Mouse (Mus musculus) left cerebral cortex, postnatal 14 days (tissue): Measurements from ENCODE around the gene BC051142. TPM values are rescaled to one million over a fixed set of nuclear protein-coding genes. Genes with fewer than 3 reads are reported as not detected.
A peak's percentile ranks its signal among the peaks of the same experiment; 100 is the strongest.

Source experiments
- DNase-seq, 2 experiments: peaks; one replicate each; pipeline ENCODE4 v3.0.0; 2021 to 2022; ENCODE audit warnings: low spot score in 2 of 2, mixed read lengths in 1 of 2
- intact Hi-C: fragments of 180-260 bp; cut with DNase I; formaldehyde crosslinking; loops from one replicate; pipeline ENCODE4 v1.15.1; 2025
- long read RNA-seq, 2 experiments: library from polyadenylated mRNA; stranded (forward); transcript quantifications; one replicate each; pipeline ENCODE4 v2.0.0; 2021
- total RNA-seq, 2 experiments: library from RNA; stranded (reverse); gene quantifications; 2 replicates each; pipeline ENCODE4 v1.2.3; 2021

Gene BC051142
- 1 to 10 TPM; 4.9 to 5.6 TPM for total RNA-seq
- long read RNA-seq, experiment 1, result 0 reads
- long read RNA-seq, experiment 2, result 0 reads

DNA sequence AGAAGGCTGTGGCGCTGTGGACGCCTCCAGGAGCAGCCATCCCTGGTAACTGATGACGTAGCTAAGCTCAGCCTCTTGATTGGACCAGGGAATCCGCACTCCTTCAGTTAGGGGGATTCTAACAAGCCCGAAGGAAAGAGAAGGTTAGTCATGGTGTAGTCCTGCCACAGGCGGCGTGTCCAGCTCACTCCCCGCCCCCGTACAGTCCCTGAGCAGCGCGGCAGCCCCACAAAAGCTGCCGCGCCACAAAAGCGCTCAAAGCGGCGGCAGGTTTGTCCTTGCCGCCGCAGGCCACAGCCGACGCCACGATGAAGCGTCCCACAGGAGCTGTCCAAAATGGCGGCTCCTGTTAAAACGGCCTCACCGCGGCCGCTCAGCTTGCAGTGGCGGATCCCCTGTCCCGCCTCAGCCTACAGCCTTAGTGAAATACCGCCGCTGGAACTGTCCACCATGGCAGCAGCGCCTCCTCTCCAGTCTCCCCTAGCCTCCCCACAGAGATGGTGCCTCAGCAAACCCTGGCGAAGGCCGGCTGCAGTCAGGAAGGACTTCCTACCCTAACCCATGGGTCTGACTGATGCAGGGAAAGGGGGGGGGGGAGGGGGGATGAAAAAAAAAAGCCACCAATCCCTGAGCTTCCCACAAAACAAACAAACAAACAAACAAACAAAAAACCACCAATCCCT, at the start of gene BC051142:
TSS of gene BC051142 (plus strand) at position 110 of the 683 bp plus-strand sequence.
- DNase-seq, result peak; percentile 86 to 88
- intact Hi-C loops, result no loop called here

DNA sequence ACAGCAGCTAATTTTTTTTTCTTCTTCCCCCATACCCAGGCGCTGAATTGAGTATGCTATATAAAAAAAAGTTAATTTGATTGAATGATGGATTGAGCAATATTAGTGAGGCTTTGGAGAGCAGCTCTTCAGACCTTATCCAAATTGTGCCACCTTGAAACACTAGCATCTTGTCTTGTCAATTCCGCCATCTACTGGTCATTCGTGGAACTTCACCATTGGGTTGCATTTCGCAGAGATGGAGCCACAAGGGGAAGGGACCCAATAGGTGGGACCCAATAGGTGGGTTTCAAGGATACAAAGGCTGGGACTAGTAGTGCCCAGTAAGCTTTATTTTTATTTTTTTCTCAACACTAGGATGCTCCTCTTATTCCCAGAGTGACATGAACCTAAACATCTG, 49.2 kb upstream of the BC051142 start:
- peak; percentile 84 to 88 for DNase-seq
- intact Hi-C loops, result loop anchor here (2.0 to 10.0 kb wide), 3 partner anchors 37 to 175 kb away; no protein-coding TSS in a partner anchor

DNA sequence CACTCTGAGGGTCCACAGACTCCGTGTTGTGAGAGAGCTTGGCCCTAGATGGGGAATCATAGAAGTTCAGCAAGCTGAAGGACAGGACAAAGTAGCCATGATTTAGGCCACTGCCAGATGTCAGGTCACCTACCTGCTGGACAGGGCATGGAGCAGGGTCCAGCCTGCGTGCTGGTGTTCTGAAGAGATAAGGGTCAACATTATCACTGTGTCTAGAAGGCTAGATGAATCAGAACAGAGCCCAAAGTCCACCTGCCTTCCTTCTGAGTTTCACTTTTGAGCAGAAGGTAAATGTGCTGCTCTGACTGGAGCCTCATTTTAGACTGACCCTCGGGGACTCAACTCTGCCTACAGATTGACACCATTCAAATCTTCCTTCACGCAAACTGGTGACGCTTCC, 44.1 kb upstream of the BC051142 start, which contains the start of gene Btnl2:
TSS of gene Btnl2 (plus strand) at position 284 of the 400 bp plus-strand sequence.
- intact Hi-C loops, result no loop called here
- no peak for DNase-seq

GRCm38 (mm10) chr17:34354940-34355339, 43.7 kb upstream of the BC051142 start:
- intact Hi-C loops, result no loop called here
- DNase-seq, result no peak

DNA sequence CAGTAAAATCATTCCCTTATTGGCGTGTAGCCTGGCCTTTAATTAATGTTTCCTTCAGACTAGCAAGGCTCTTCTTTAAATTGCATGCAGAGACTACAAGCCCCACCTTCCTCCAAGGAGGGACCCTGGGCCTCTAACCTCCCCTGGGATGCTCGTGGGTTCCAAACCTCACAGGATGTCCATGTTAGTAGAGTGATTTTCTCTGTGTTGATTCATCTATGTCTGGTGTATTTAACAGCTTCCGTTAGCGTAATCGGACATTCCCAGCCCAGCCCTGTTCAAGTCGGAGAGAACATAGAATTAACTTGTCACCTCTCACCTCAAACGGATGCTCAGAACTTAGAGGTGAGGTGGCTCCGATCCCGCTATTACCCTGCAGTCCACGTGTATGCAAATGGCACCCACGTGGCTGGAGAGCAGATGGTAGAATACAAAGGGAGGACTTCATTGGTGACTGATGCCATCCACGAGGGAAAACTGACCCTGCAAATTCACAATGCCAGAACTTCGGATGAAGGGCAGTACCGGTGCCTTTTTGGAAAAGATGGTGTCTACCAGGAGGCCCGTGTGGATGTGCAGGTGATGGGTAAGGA, 35.6 kb upstream of the BC051142 start:
- intact Hi-C loops, result no loop called here

DNA sequence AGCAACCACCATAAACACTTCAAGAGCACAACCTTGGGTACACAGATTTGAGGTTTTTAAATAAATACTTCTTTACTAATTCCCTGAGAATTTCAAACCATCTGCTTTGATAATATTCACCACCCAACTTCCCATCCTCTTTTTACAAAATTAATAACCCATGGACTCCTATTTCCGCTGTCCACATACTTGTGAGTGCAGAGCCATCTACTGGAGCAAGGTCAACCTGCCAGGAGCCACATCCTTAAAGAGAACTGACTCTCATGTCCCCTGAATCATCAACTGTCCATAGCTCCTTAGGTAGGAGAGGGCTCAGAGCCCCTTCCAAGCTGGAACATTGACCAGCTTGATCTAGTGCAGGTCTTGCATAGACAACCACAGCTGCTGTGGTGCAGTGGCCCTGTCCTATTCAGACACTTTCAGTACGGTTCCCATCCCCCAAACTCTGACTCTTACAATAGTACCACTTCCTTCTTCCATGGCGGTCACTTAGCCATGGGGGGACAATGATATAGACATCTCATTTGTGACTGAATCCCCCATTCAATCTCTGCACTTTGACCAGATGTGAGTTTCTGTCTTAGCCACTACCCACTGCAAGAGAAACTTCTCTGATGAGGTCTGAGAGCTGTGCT, 34.8 kb upstream of the BC051142 start:
- intact Hi-C loops, result no loop called here
- no peak for DNase-seq

More for the DNA sequence above, 35.6 kb upstream of the BC051142 start:
- DNase-seq, result no peak

DNA sequence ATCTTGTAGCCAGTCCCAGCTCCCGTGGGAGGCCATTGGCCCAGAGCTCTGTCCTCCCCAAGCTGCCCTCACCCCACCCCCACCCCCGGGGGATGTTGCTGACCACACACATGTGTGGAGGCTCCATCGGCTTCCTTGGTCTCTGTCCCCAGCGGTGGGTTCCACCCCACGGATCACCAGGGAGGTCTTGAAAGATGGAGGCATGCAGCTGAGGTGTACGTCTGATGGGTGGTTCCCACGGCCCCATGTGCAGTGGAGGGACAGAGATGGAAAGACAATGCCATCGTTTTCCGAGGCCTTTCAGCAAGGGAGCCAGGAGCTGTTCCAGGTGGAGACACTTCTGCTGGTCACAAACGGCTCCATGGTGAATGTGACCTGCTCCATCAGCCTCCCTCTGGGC, 33.6 kb upstream of the BC051142 start:
- intact Hi-C loops, result no loop called here

GRCm38 (mm10) chr17:34370563-34370962, 28.1 kb upstream of the BC051142 start:
- intact Hi-C loops, result no loop called here
- no peak for DNase-seq

More for the DNA sequence above, 33.6 kb upstream of the BC051142 start:
- DNase-seq, result no peak

- intact Hi-C loops, result no loop called here
These were observed 25.4 kb upstream of the BC051142 start for GRCm38 (mm10) chr17:34373055-34373709.

GRCm38 (mm10) chr17:34376847-34377246, 21.8 kb upstream of the BC051142 start, which contains the start of gene Btnl1:
TSS of gene Btnl1 (plus strand) at chr17:34377132.
- intact Hi-C loops, result no loop called here

More at GRCm38 (mm10) chr17:34373055-34373709, 25.4 kb upstream of the BC051142 start:
- DNase-seq, result no peak

DNA sequence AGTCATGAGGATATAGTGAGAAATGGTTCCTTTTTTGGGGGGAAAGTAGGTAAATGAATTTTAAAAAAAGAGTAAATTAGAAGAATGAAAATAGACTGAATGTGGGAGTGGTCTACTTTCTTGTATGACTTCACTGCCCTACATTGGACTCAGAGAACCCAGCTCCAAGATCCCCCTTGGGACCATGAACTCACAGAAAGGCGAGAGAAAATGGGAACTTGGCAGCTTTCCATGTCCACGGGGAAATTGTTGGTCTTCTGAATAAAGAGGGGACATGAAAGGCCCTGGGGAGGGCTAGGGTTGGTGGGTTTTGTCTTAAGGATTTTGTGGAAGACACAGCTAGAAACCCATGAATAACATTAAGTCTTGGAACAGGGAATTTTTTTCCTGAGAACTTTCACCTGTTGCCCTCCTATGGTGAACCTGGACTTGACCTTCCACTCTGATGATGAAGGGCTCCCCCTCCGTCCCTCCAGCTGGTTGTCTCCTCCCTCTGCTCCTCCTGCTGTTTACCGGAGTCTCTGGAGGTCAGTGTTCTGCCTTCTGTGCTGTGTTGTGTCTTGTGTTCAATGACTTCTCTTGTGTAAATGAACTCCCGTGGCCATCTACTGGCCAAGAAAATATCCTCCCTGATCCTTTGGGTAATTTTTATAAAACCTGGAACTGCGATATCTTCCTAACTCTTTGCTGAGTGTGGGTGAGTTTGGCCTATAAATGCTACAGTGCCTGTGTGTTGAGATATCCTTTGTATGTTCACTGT, 21.0 kb upstream of the BC051142 start:
- intact Hi-C loops, result no loop called here
- DNase-seq, result no peak

More at GRCm38 (mm10) chr17:34376847-34377246, 21.8 kb upstream of the BC051142 start, which contains the start of gene Btnl1:
- no peak for DNase-seq

- DNase-seq, result no peak
- intact Hi-C loops, result no loop called here
These were observed 19.9 kb upstream of the BC051142 start for GRCm38 (mm10) chr17:34378716-34379115.

- DNase-seq, result no peak
- intact Hi-C loops, result no loop called here
These were observed 19.2 kb upstream of the BC051142 start for GRCm38 (mm10) chr17:34379451-34379850.

GRCm38 (mm10) chr17:34381876-34382275, 16.7 kb upstream of the BC051142 start:
- DNase-seq, result no peak
- intact Hi-C loops, result no loop called here

- no peak for DNase-seq
- intact Hi-C loops, result no loop called here
These were observed 15.4 kb upstream of the BC051142 start for GRCm38 (mm10) chr17:34383212-34383611.

DNA sequence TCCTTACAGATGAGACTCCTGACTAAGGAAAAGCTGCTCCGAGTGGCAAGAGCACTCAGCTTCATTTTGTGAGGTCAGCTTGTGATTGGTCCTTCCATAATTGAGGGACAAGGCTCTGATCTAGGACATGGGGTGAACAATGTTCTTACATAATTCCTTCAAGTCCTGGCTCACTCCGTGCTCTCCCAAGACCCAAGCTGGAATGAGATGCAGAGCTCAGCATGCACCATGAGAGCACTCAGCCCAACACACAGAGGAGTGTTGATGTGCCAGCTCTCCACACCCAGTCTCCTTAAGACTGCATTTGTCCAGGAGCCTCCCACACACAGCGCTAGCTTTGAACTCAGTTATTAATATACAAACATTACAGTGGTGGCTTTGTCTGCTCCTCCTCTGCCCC, 13.9 kb upstream of the BC051142 start:
- peak in 1 of 2 experiments; percentile 12 for DNase-seq
- intact Hi-C loops, result no loop called here

DNA sequence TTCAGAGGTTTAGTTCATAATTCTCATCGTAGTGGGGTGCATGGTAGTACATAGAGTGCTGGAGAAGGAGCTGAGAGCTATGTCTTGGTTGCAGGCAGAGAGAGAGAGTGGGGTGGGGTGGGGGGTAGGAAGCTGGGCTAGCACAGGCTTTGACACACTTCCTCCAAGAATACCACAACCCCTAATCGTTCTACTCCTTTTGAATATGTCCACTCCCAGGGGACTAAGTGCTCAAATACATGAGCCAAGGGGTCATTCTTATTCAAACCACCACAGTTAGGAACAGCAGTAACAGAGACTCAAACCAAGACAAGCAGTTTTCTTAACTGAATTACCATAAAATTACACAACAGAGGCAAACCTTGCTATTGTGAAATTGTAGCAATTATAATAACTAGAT, 12.0 kb upstream of the BC051142 start:
- no peak for DNase-seq
- intact Hi-C loops, result no loop called here

GRCm38 (mm10) chr17:34388513-34388912, 10.1 kb upstream of the BC051142 start:
- DNase-seq, result peak in 1 of 2 experiments; percentile 19
- intact Hi-C loops, result no loop called here

- intact Hi-C loops, result no loop called here
- no peak for DNase-seq
These were observed 7.1 kb upstream of the BC051142 start for GRCm38 (mm10) chr17:34391507-34391906.
